Mouse (Mus musculus): ENCODE results near the gene Nadk.

Nadk gene

DNA sequence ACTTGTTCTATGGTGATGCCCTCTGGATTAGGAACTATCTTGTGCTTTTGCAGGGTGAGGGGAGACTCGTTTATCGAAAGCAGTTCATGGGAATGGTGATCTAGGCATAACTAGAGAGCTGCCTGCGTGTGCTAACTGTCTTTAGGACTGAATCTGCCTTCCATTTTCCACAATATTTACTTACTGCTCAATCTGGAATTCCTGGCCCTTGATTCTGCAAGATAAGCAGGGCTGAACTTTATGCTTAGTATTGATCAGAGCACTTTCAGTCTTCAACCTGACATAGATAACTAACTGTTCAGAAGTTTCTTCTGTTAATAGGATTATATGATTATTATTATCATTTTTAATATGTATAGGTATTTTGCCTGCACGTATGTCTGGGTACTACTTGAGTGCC, 43.0 kb downstream of the Nadk start:
- no peak for DNase-seq

DNA sequence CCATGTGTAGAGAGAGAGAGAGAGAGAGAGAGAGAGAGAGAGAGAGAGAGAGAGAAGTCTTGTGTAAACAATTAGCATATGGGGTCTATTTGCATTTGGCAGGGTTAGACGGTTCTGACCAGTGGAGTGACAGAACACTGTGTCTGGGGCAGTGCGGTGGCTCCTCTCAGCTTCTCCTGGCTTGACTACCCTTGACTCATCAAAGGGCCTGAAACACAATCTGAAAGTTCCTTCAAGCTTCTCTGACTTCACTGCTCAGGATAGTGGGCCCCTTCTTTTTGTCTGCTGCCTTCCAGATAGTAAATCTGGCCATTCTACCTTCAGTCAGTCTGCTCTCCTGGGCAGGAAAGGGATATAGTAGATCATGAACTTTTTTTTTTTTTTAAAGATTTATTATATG, 44.6 kb downstream of the Nadk start:
- DNase-seq: no peak

DNA sequence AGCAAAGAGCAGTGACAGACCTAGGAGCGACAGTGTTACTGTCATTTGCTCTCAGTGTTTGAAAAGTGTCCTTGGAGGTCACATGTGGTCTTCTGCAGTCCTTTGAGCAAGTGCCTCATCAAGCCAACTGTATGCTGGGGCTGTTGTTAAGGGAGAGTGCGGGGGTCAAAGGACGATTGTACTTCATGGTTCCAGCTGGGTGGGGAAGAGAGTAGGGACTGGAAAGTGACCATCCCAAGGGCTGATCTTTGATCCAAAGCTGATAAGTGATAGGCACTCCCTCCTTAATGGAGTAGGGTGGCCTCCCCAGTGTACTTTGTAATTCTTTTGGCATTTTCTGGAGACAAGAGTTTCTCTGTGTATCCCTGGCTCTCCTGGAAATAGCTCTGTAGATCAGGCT, 49.7 kb downstream of the Nadk start:
- no peak for DNase-seq

DNA sequence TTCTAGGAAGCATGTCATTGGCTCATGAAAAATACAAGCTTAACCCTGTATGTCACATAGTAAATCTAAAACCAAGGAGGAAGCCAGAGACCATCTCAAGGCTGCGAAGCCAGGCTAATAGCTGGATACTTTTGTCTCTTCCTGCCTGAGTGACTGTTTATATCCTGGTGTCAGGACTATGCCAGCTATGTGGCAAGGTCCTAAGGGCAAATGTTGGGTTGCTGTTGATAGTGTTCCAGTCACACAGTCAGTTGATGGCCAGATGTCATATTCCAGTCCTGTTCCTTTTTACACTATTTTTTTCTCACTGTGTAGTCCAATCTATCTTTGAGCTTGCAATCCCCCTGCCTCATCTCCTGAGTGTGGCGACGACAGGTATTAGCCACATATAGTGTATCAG, 51.1 kb downstream of the Nadk start:
- DNase-seq: no peak

DNA sequence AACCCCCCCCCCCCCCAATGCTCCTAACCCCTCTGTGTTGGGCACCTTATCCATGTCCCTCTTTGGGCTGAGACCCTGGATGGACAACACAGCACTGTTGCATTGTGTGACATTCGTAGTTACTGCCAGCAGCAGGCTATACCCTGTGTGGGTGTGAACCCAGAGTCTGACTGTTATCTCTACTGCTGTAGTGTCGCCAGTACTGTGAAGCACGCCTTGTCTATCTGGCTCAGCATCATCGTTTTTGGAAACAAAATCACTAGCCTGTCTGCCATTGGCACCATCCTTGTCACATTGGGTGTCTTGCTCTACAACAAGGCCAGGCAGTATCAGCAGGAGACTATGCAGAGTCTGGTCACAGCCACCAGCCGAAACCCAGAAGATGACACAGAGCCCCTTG, 56.1 kb downstream of the Nadk start:
- no peak for DNase-seq

DNA sequence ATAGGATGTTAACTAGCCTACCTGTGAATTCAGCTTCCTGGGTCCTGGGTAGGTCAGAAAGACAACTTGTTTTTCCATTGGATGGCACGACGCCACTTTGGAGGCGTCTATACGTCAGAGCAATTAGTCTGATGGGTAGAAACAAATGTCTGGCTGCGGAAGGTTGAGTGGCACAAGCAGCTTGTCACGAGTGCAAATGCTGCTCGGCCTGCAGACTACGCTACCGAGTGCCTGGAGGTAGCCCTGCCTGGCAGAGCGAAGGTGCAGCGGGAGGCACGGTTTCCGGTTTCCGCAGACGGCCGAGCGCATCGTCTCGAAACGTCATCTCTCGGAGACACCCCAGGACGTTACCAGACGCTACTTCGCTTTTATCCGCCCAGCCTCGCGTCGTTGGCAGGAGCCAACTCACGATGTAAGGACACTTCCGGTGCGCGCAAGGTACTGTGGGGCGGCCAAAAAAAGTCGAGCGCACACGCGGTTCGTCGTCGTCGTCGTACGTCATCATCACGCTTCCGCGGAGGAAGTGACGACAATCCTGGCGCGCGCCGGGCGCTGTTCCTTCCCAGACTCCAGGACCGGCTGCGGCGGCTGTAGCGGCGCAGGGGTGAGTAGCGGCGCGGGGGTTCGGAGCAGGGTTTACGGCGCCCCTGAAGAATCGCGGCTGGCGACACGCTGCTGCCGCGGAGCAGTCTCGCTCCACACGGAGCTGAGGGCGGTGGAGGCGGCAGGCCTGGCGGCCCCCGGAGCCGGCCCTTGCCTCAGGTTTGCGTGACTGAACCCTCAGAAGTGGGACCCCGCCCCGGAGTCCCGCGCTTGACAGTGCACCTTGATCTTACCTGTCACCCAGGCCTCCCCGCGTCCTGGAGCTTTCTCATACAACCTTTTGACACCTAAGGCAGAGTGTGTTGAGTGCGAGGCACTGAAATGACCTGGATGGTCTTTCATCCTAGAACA, 62.4 kb downstream of the Nadk start, which contains the start of gene Cdk11b:
TSS of gene Cdk11b (plus strand) at position 517 of the 954 bp plus-strand sequence.
- DNase-seq: peak; percentile 95

DNA sequence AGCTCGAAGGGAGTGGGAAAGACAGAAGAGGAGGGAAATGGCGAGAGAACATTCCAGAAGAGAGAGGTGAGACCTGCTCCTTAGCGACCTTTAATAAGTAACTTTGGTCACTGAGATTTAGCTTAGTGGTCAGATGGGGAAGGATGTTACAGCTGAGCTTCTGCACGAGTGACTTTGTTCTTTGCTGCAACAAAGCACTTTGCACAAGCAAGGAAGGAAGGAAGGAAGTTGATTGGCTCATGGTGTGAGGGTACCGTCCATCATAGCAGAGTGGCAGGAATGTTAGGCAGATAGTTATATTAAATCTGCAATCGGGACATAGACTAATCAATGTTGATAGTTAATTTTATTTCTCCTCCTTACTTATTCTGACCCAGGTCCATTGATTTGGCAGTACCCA, 68.1 kb downstream of the Nadk start:
- DNase-seq: no peak

DNA sequence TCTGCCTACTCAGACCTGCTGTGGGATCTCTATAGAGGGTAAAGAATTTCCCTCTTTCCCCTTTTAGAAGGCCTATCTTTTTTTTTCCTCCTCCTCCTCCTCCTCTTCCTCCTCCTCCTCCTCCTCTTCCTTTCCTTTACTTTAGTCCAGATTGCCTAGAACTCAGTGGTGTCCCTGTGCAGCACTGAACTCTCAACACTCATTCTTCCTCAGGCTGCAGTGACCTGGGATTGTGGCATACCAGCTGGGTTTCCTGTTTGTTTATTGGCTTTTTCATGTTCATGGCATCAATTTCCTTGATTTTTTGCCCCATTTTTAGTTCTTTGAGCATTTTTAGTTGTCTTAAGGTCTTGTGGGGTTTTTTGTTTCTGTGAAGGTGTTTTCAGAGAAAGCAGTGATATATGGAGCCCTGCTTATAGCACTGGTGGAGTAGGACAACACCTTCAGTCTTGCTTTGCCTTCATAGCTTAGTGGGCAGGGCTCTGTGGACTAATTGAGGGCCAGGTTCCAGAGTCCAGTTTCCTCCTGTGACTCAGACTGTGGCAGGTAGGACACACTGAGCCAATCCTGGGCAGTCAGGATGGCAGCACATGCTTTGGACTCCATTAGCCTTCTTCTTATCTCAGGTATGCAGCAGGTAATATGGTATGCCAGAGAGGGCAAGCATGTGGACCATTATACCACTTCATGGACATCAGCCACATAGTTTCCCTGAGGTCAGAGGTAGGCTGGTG, 73.8 kb downstream of the Nadk start:
- no peak for DNase-seq

Measured in right cerebral cortex, postnatal 4 days (tissue).